Mouse (Mus musculus): ENCODE measurements around the gene Slc25a11. TPM values are rescaled to one million over a fixed set of nuclear protein-coding genes. Genes with fewer than 3 reads are reported as not detected.

The Slc25a11 gene
- total RNA-seq, 2 experiments from 2014 or later = 124 to 127 TPM

GRCm38 (mm10) chr11:70626877-70627276 lies 20.4 kb downstream of the Slc25a11 start:
- DNase-seq (ENCODE audit: low spot score in 2 of 2) = no peak

DNA sequence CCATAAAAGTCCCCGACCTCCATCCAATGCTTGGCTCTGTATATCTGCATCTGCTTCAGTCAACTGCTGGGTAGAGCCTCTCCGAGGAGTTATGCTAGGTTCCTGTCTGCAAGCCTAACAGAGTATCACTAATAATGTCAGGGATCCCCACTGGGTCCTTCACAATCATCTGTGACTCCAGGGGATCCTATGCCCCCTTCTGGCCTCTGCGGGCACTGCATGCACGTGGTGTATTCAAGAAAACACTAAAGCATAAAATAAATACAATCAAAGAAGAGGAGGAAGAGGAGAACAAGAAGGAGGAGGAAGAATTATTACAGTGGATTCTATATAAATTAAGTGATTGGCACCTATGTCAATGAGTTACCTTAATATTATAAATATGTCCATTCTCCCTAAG lies 21.8 kb downstream of the Slc25a11 start:
- no peak for DNase-seq (ENCODE audit: low spot score in 2 of 2)

GRCm38 (mm10) chr11:70623053-70623742 lies 24.1 kb downstream of the Slc25a11 start:
- DNase-seq (ENCODE audit: low spot score in 2 of 2) = no peak

DNA sequence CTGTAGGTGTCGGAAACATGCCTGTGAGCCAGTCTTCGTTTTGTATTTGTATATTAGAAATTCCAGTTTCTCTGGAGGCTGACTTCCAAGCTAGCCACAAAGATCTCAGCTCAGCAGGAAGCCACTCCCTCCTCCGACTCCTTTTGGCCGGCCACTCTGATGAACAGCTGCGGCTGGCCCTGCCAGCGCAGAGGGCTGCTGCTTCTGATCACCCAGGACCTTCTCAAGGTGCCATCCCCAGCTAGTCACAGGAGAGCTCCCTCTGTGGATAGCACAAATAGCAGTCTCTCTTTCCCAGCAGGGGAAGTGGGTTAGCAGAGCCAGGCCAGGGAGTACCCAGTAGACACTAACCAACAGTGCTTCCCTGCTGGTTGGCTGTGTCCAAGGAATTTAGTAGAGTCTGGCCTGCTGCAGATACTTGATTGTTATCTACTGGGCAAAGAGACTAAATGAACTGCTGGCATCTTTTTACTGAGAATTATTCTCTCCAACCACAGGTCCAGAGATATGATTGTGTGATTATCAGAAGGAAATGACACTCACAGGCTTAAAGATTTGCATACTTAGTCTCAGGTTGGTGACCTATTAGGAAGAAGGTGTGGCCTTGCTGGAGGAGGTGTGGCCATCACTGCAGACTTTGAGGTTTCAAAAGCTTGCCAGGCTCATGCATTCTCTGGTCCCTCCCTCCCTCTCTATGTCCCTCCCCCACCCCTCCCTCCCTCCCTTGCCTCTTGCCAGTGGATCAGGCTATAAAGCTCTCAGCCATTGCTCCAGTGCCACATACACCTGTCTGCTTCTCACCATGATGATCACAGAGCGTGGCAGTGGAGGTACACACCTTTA lies 25.1 kb downstream of the Slc25a11 start:
- no peak for DNase-seq (ENCODE audit: low spot score in 2 of 2)

GRCm38 (mm10) chr11:70619101-70619500 lies 28.2 kb downstream of the Slc25a11 start, which contains the start of gene Chrne:
Gene Chrne (minus strand): TSS chr11:70619216.
- DNase-seq (ENCODE audit: low spot score in 2 of 2) = no peak

DNA sequence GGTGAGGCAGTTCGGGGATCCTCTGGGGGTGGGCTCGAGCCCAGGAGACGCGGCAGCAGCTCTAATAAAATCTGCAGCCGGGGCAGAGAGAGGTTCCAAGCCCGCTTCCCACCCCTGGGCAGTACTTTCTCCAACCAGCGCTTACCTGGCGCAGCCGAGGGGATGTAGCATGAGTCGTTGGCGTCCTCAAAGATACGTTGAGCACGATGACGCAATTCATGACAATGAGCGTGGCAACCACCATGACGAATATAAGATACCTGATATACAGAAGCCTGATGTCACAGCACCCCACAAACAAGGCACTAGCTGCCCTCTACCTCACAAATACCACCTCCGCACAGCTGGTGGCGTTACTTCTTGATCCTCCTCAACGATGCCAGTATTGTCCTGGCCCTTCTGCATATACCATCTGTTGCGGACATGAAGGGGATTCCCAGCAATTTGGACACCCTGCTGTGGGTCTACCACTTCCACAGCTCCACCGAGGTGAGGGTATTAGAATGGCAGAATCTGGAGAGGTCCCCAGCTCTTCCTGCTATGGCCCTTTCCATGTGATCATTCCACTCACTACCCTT lies 31.7 kb downstream of the Slc25a11 start, which contains the start of gene 4930544D05Rik:
TSS of gene 4930544D05Rik (plus strand) at position 333 of the 578 bp plus-strand sequence.
- DNase-seq (ENCODE audit: low spot score in 2 of 2) = no peak

DNA sequence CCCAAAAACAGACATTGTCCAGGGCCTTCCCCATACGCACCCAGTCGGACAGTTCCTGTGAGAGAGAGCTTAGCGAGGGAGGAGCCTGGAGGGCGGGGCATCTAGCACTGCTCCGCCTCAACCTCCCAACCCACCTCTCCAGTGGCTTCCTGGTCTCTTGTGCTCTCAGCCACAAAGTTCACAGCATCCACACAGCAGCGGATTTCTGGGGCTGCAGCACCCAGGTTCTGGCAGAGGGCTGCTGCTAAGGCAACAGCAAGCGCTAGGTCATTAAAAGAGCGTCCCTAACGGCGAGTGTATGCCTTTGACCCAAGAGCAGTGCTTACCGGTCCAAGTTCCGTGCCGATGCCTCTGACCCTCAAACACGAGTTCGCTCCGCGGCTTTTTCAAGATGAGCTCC lies 32.2 kb downstream of the Slc25a11 start:
- no peak for DNase-seq (ENCODE audit: low spot score in 2 of 2)

DNA sequence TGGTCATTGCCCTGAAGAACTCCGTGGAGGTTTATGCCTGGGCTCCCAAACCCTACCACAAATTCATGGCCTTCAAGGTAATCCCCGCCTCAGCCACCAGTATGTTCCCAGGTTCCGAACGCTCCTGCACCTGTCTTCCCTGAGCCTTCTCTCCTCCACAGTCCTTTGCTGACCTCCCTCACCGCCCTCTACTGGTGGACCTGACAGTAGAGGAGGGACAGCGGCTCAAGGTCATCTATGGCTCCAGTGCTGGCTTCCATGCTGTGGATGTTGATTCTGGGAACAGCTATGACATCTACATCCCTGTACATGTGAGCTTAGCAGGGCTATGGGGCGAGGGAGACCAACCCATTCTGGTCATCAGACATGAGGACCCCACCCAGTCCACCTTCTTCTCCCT lies 34.8 kb downstream of the Slc25a11 start:
- DNase-seq (ENCODE audit: low spot score in 2 of 2) = no peak

- no peak for DNase-seq (ENCODE audit: low spot score in 2 of 2)
These were observed 36.5 kb downstream of the Slc25a11 start for GRCm38 (mm10) chr11:70610752-70611151.

- no peak for DNase-seq (ENCODE audit: low spot score in 2 of 2)
These were observed 38.8 kb downstream of the Slc25a11 start for GRCm38 (mm10) chr11:70608381-70609066.

DNA sequence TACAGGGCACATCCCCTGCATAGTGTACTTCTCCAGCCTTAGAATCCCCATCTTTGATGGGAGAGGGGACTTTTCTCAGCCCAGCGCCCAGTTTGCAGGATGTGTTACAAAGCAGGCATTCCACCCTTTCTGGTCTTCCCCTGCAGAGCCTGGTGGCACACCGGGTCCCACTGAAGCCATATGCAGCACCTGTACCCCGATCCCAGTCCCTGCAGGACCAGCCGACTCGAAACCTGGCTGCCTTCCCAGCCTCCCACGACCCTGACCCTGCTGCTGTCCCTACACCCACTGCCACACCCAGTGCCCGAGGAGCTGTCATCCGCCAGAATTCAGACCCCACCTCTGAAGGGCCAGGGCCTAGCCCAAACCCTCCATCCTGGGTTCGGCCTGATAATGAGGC lies 39.7 kb downstream of the Slc25a11 start:
- DNase-seq (ENCODE audit: low spot score in 2 of 2) = no peak

- no peak for DNase-seq (ENCODE audit: low spot score in 2 of 2)
These were observed 40.6 kb downstream of the Slc25a11 start for GRCm38 (mm10) chr11:70606717-70607116.

- DNase-seq (ENCODE audit: low spot score in 2 of 2) = peak; percentile 65 to 73
These were observed 42.2 kb downstream of the Slc25a11 start for GRCm38 (mm10) chr11:70605024-70605566.

DNA sequence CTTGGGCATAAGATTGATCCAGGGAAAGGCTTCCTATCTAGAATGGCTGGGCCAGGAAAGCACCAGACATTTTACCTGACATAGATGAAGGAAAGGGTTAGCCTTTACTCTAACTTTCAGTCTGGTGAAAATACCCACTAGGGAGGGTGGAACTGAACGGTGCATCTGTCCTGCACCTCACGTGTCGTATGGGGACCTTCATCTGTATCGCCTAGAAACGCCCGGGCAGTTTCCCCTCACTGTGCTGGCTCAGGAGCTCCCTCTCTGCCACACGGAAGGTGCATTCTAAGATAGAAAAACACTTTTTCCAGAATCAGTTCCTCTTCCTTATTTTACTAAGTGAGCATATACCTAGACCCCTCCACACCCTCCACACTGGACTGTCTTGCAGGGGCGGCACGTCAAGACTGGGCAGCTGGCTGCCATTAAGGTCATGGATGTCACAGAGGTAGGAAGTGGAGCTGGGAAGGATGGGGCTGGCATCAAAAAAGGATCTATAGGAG lies 48.8 kb downstream of the Slc25a11 start:
- DNase-seq (ENCODE audit: low spot score in 2 of 2) = no peak

DNA sequence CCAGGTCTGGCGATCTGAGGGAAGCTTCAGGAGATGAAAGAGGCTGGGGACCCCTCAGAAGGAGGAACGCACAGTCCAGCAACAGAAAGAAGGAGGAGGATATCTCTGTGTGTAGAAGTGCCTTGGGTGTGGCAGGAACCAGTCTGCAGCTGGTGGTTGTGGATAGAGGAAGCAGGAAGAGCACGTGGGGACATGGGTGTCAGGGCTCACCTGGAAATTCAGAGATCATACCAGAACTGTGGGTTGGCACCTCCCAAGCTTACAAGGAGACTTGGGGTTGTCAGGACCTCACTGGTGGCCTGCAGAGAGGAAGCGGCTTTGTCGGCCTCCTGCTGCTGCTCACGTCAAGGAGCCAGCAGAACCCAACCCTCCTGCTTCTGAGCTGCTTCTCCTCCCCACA lies 50.0 kb downstream of the Slc25a11 start:
- DNase-seq (ENCODE audit: low spot score in 2 of 2) = no peak

DNA sequence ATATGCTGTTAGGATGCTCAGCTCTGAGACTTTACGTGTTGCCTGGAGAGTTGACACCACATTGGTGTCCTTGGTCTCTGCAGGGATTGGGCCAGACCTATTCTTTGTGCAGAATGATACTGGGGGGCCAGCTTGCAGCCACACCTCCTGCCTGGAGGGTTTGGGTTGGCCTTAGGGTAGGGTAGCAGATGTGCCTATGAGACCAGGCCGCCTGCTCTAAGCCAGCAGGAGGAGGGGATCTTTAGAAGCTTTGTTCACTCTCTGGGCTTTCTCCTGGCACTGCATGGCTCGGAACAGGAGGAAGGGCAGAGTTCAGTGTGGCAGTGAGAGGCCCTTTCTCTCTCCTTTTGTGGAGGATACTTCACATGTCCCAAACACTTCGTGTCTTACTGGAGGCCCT lies 51.2 kb downstream of the Slc25a11 start:
- no peak for DNase-seq (ENCODE audit: low spot score in 2 of 2)

DNA sequence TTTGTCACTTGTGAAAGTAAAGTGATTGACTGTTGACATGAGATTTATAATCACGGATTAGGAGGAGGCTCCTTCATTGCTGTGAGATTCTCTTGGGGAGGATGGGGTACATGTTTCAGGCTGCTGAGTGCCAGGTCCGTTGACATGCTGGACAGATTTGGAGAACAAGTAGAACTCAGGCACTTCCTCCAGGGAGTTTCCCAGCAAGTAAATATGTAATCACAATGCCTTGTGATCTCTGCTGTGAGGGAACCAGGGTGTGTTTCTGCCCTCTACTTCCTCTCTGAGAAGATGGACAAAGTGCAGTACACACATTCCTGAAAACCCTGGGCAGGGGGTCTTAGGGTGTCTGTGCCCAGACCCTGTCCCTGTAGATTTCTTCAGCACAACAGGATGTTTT lies 51.6 kb downstream of the Slc25a11 start:
- no peak for DNase-seq (ENCODE audit: low spot score in 2 of 2)

GRCm38 (mm10) chr11:70594253-70594989 lies 52.9 kb downstream of the Slc25a11 start:
- no peak for DNase-seq (ENCODE audit: low spot score in 2 of 2)

All from layer of hippocampus, postnatal 14 days (tissue).